Mouse (Mus musculus): ENCODE results near the gene B3gnt9. TPM values are rescaled to one million over a fixed set of nuclear protein-coding genes. Genes with fewer than 3 reads are reported as not detected.
"Not testable (repeated sequence)": the region's sequence is repeated elsewhere in the genome, so short reads cannot be mapped to it uniquely, and the experiment has no call there.

Gene B3gnt9
- 5.9 and 6.6 TPM in 2 replicates for polyA plus RNA-seq (2012; rRNA removed)

GRCm38 (mm10) chr8:105254966-105255350 lies at the start of gene B3gnt9:
B3gnt9 (minus strand) TSS chr8:105255153.
- TF ChIP-seq POLR2A (IDR thresholded peaks at IDR 0.05; ENCODE audit: borderline replicate concordance, extremely low read depth, insufficient read depth, insufficient read length, poor library complexity, severe bottlenecking): no peak
- no peak for TF ChIP-seq CTCF (IDR thresholded peaks at IDR 0.05; ENCODE audit: borderline replicate concordance, extremely low read depth, insufficient read depth, insufficient read length)
- DNase-seq (ENCODE audit: low read depth): no peak

- DNase-seq (ENCODE audit: low read depth): no peak
- TF ChIP-seq CTCF (IDR thresholded peaks at IDR 0.05; ENCODE audit: borderline replicate concordance, extremely low read depth, insufficient read depth, insufficient read length) (no peak), POLR2A (IDR thresholded peaks at IDR 0.05; ENCODE audit: borderline replicate concordance, extremely low read depth, insufficient read depth, insufficient read length, poor library complexity, severe bottlenecking) (no peak)
Observed at GRCm38 (mm10) chr8:105303874-105304273, 48.9 kb upstream of the B3gnt9 start.

DNA sequence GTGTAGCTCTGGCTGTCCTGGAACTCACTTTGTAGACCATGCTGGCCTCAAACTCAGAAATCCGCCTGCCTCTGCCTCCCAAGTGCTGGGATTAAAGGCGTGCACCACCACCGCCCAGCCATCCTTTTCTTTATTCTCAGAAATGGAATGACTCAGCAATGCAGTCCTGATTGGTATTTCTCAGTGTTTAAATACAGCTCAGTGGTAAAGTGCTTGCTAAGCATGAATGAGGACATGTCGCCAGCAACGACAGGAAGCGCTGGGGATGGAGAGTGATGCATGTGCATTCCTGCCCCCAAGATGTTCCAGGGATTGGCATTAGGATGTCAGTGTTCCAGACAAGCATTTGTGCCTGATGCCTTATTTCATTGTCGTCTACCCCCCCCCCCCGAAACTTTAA lies 48.4 kb upstream of the B3gnt9 start:
- no peak for DNase-seq (ENCODE audit: low read depth)
- no peak for TF ChIP-seq POLR2A (IDR thresholded peaks at IDR 0.05; ENCODE audit: borderline replicate concordance, extremely low read depth, insufficient read depth, insufficient read length, poor library complexity, severe bottlenecking)
- no peak for TF ChIP-seq CTCF (IDR thresholded peaks at IDR 0.05; ENCODE audit: borderline replicate concordance, extremely low read depth, insufficient read depth, insufficient read length)

DNA sequence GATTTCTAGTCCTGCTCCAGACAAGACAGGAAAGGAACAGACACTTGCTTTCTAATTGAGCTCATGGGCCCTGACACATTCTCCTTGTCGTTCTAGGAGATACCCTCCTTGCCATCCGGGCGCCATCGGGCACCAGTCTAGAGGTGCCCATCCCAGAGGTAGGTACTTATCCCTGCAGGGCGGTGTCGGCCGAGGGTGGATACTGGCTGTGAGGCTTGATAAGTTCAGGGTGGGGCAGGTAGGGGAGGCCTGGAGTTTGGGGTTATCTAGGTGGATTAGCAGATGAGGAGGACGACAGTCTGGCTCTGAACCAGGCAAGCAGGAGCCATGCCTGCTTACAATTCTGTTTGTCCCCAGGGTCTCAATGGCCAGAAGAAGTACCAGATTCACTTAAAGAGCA lies 45.0 kb upstream of the B3gnt9 start:
- TF ChIP-seq CTCF (IDR thresholded peaks at IDR 0.05; ENCODE audit: borderline replicate concordance, extremely low read depth, insufficient read depth, insufficient read length) (no peak), POLR2A (IDR thresholded peaks at IDR 0.05; ENCODE audit: borderline replicate concordance, extremely low read depth, insufficient read depth, insufficient read length, poor library complexity, severe bottlenecking) (no peak)
- no peak for DNase-seq (ENCODE audit: low read depth)

DNA sequence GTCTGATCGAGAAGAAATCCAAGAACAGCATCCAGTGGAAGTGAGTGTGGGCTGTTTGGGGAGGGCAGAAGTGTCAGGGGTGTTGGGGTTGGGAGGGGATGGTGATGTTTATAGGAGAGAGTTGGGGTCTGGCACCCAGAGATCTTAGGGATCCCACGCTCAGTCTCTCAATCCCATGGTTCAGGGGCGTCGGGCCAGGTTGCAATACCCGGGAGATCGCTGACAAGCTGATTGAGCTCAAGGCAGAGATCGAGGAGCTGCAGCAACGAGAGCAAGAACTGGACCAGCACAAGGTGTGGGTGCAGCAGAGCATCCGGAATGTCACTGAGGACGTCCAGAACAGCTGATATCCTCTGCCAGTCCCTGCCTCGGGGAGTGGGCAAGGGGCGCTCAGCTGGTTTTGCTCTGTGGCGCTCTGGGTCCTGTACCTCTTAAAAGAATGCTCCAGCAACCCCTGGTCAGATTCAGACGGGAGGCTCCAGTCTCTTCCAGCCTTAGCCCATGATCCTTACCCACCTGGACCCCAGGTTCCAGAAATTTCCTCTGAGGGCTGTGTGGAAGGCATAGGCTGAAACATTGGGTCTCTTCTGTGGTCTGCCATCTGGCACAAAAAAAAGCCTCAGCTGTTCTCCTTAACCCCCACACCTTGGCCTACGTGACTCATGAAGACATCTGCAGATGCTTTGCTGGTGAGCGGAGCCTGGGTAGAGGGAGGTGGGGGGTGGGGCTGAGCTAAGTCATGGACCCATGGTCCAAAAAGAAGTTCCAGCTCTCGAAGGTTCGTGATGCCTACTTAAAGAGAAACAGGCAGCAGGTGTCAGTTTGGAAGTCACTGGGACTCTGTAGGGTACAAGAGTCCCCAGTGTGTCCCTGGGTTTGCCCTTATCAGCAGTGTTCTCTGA lies 43.6 kb upstream of the B3gnt9 start:
- TF ChIP-seq CTCF (IDR thresholded peaks at IDR 0.05; ENCODE audit: borderline replicate concordance, extremely low read depth, insufficient read depth, insufficient read length) (no peak), POLR2A (IDR thresholded peaks at IDR 0.05; ENCODE audit: borderline replicate concordance, extremely low read depth, insufficient read depth, insufficient read length, poor library complexity, severe bottlenecking) (no peak)
- DNase-seq (ENCODE audit: low read depth): no peak

DNA sequence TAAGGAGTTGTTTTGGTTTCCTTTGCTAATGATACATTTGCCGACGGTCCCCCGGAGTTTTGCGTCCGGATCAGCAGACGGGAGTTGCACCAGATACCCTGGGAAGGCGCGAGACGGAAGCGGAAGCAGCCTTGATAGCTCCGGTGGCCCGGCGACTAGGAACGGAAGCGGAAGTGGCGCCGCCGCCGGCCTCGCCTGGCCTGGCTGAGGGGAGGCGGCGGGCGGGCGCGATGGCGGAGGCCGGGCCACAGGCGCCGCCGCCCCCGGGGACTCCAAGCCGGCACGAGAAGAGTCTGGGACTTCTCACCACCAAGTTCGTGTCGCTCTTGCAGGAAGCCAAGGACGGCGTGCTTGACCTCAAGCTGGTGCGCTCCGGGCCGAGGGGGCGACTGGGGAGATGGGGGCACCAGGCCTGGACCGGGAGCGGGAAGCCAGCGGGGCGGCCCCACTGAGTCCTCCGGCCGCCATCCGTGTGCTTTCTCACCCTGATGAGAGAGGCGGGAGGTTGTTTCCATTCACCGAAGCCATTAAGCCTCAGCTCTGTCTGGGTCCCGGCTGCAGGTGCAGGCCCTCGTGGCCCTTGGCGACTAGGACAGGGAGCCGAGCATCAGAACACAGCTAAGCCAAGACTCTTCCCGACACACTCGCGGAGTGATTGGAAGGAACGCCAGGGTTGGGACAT lies 42.7 kb upstream of the B3gnt9 start, which contains the start of gene E2f4:
Gene E2f4, plus strand, starts transcription at position 153 of the 682 bp plus-strand sequence.
- DNase-seq (ENCODE audit: low read depth): peak; percentile 97
- TF ChIP-seq CTCF (IDR thresholded peaks at IDR 0.05; ENCODE audit: borderline replicate concordance, extremely low read depth, insufficient read depth, insufficient read length) (no peak), POLR2A (IDR thresholded peaks at IDR 0.05; ENCODE audit: borderline replicate concordance, extremely low read depth, insufficient read depth, insufficient read length, poor library complexity, severe bottlenecking) (peak; percentile 94)

GRCm38 (mm10) chr8:105295895-105296573 lies 41.1 kb upstream of the B3gnt9 start, which contains the start of gene Exoc3l:
Exoc3l (minus strand) TSS chr8:105296101.
- DNase-seq (ENCODE audit: low read depth): no peak
- TF ChIP-seq POLR2A (IDR thresholded peaks at IDR 0.05; ENCODE audit: borderline replicate concordance, extremely low read depth, insufficient read depth, insufficient read length, poor library complexity, severe bottlenecking) (no peak), CTCF (IDR thresholded peaks at IDR 0.05; ENCODE audit: borderline replicate concordance, extremely low read depth, insufficient read depth, insufficient read length) (no peak)

- no peak for TF ChIP-seq POLR2A (IDR thresholded peaks at IDR 0.05; ENCODE audit: borderline replicate concordance, extremely low read depth, insufficient read depth, insufficient read length, poor library complexity, severe bottlenecking)
- TF ChIP-seq CTCF (IDR thresholded peaks at IDR 0.05; ENCODE audit: borderline replicate concordance, extremely low read depth, insufficient read depth, insufficient read length): no peak
- DNase-seq (ENCODE audit: low read depth): no peak
Observed at GRCm38 (mm10) chr8:105295256-105295655, 40.3 kb upstream of the B3gnt9 start.

GRCm38 (mm10) chr8:105294776-105295175 lies 39.8 kb upstream of the B3gnt9 start:
- no peak for DNase-seq (ENCODE audit: low read depth)
- TF ChIP-seq POLR2A (IDR thresholded peaks at IDR 0.05; ENCODE audit: borderline replicate concordance, extremely low read depth, insufficient read depth, insufficient read length, poor library complexity, severe bottlenecking): no peak
- TF ChIP-seq CTCF (IDR thresholded peaks at IDR 0.05; ENCODE audit: borderline replicate concordance, extremely low read depth, insufficient read depth, insufficient read length): no peak

DNA sequence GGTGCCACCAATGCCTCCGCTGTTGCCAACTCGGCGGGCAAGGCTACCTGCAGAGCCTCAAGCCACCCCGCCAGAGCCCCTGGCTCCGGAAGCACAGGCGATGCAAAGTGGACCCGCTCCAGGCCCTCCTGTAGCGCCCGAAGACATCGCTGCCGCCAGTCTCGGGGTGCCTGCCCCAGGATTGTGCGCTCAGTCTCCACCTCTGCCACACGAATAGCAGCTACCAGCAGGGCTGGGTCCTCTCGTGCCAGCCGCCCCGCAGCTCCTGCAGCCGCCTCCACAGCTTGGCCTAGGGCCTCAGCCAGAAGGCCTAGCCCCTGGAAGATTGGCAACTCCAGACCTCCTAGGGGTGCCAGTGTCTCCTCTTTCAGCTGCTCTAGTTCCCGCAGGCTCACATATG lies 38.5 kb upstream of the B3gnt9 start:
- no peak for TF ChIP-seq CTCF (IDR thresholded peaks at IDR 0.05; ENCODE audit: borderline replicate concordance, extremely low read depth, insufficient read depth, insufficient read length)
- TF ChIP-seq POLR2A (IDR thresholded peaks at IDR 0.05; ENCODE audit: borderline replicate concordance, extremely low read depth, insufficient read depth, insufficient read length, poor library complexity, severe bottlenecking): no peak
- DNase-seq (ENCODE audit: low read depth): no peak

DNA sequence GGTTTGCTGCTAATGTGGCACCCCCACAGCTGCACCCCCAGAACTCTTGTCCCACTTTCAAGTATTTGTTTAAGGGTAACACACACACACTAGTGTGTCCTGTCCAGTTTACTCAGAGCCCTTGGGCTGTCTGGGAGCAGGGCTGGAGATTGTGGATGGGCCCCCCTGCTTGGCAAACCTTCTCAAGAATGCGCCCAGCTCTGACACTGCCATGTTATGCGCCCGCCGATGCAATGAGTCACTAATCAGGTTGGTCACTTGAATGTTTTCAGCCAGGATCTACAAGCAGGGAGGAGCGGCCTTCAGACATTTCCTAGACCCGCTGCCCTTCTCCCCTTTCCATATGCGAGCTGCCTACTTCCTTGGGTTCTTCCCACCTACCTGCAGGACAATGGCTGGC lies 37.5 kb upstream of the B3gnt9 start:
- no peak for DNase-seq (ENCODE audit: low read depth)
- TF ChIP-seq POLR2A (IDR thresholded peaks at IDR 0.05; ENCODE audit: borderline replicate concordance, extremely low read depth, insufficient read depth, insufficient read length, poor library complexity, severe bottlenecking): no peak
- TF ChIP-seq CTCF (IDR thresholded peaks at IDR 0.05; ENCODE audit: borderline replicate concordance, extremely low read depth, insufficient read depth, insufficient read length): no peak

GRCm38 (mm10) chr8:105291802-105292201 lies 36.8 kb upstream of the B3gnt9 start:
- DNase-seq (ENCODE audit: low read depth): not testable (repeated sequence)

DNA sequence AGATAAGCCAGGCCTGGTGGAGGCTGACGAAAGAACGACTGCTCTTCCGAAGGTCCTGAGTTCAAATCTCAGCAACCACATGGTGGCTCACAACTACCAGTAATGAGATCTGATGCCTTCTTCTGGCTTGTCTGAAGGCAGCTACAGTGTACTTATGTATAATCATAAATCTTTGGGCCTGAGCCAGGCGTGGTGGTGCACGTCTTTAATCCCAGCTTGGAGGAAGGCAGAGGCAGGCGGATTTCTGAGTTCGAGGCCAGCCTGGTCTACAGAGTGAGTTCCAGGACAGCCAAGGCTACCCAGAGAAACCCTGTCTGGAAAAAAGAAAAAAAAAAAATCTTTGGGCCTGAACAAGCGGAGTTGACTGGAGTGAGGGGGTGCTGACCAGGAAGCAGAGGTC lies 36.4 kb upstream of the B3gnt9 start:
- DNase-seq (ENCODE audit: low read depth): not testable (repeated sequence)
